Mouse (Mus musculus): ENCODE results near the gene Fgfr3.

GRCm38 (mm10) chr5:33688278-33689220 lies 32.9 kb upstream of the Fgfr3 start:
- TF ChIP-seq POLR2A (IDR thresholded peaks at IDR 0.05; ENCODE audit: extremely low read depth, insufficient read depth, low read length) (no peak), CTCF (IDR thresholded peaks at IDR 0.05; ENCODE audit: extremely low read depth, insufficient read depth, low read length) (no peak)
